In the genomic region with DNA sequence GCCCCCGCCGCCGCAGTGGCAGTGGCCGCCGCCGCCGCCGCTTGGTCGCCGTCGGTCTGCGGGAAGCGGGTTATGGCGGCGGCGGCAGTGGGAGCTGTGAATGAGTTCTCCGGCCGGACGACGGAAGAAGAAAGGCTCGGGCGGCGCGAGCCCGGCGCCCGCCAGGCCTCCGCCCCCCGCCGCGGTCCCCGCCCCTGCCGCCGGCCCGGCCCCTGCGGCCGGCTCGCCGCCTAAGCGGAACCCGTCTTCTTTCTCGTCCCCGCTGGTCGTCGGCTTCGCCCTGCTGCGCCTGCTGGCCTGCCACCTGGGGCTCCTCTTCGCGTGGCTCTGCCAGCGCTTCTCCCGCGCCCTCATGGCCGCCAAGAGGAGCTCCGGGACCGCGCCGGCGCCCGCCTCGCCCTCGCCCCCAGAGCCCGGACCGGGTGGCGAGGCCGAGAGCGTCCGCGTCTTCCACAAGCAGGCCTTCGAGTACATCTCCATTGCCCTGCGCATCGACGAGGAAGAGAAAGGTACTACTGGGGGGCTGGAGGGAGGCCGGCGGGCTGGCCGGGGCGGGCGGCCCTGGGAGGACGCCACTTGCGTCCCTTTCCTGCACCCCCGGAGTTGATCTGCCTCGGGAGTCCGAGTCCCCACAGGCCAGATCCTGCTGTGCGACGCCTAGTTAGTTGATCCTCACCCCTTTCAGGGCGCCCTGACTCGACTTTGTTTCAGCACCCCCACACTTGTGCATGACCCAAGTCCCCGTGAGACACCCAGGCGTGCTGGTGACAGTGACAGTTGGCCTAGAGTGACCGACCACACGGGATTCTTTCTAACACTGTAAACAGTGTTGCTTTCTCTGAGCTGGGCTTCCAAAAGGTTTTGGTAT, we compare ENCODE assay signal across 8 mouse cellular contexts. TPM values are rescaled to one million over a fixed set of nuclear protein-coding genes. Genes with fewer than 3 reads are reported as not detected.
DNase-seq lines count a peak whose midpoint lies in the region; ATAC-seq lines count a peak whose summit lies in the region.

Spast (plus strand) TSS at position 51 of the 868 bp plus-strand sequence.

- H3K4me3 ChIP-seq in embryonic facial prominence, embryonic 15.5 days (replicated peaks) = peak within 1 kb of the TSS; percentile 92
- H3K4me3 ChIP-seq in liver, embryonic 11.5 days (ENCODE audit: low read depth, low read length) = peak within 1 kb of the TSS; percentile 82

- H3K4me2 ChIP-seq in embryonic facial prominence, embryonic 15.5 days (replicated peaks) = peak within 1 kb of the TSS; percentile 63
- peak within 1 kb of the TSS; percentile 87 for H3K4me2 ChIP-seq in liver, embryonic 11.5 days

- ATAC-seq in embryonic facial prominence, embryonic 15.5 days (ENCODE audit: insufficient number of reproducible peaks, low FRiP score, low TSS enrichment, low read depth) = peak; percentile 84
- ATAC-seq in liver, embryonic 11.5 days (replicated peaks; ENCODE audit: low FRiP score) = peak; percentile 86
- peak; percentile 67 for ATAC-seq in monocyte, adult 5-6 weeks (replicated peaks; ENCODE audit: insufficient number of reproducible peaks, low FRiP score, low TSS enrichment, poor library complexity, severe bottlenecking)

- H3K9ac ChIP-seq in embryonic facial prominence, embryonic 15.5 days = peak within 1 kb of the TSS; percentile 87
- peak within 1 kb of the TSS; percentile 84 for H3K9ac ChIP-seq in liver, embryonic 11.5 days (ENCODE audit: low read depth, low read length)

- no peaks in the 10 kb centered on the region for H3K27me3 ChIP-seq in embryonic facial prominence, embryonic 15.5 days
- H3K27me3 ChIP-seq in liver, embryonic 11.5 days (replicated peaks; ENCODE audit: control insufficient read depth, insufficient read depth, low read length) = no peaks in the 10 kb centered on the region

- peaks cover 3% of the 10 kb centered on the region; the same call in 1 of the 2 replicates for H3K36me3 ChIP-seq in embryonic facial prominence, embryonic 15.5 days
- peaks cover 2% of the 10 kb centered on the region; the same call in 1 of the 2 replicates for H3K36me3 ChIP-seq in liver, embryonic 11.5 days (ENCODE audit: control insufficient read depth, insufficient read depth, low read length)

- H3K27ac ChIP-seq in embryonic facial prominence, embryonic 15.5 days (replicated peaks) = peak within 1 kb of the TSS; percentile 95
- H3K27ac ChIP-seq in liver, embryonic 11.5 days (ENCODE audit: low read depth, low read length) = peak within 1 kb of the TSS; percentile 93

- WGBS in embryonic facial prominence, embryonic 15.5 days = under 1% methylated on average over 59 of the region's 90 CpGs
- WGBS in liver, embryonic 11.5 days = under 1% methylated on average over 81 of the region's 90 CpGs

- no peaks in the 10 kb centered on the region for H3K9me3 ChIP-seq in embryonic facial prominence, embryonic 15.5 days (replicated peaks)
- no peaks in the 10 kb centered on the region for H3K9me3 ChIP-seq in liver, embryonic 11.5 days (ENCODE audit: control insufficient read depth, low read length)

- peak; percentile 51 for DNase-seq in 416B (ENCODE audit: low read depth)
- DNase-seq in adrenal gland, postnatal 14 days = peak; percentile 90
- peak; percentile 75 to 79 for DNase-seq in heart, adult 9 months (ENCODE audit: low spot score in 2 of 2)
- peak; percentile 74 for DNase-seq in kidney, adult 9 months
- peak; percentile 76 for DNase-seq in liver, embryonic 11.5 days (ENCODE audit: low spot score)
- peak; percentile 66 to 67 for DNase-seq in spleen, postnatal 14 days (ENCODE audit: low spot score in 2 of 2)

- H3K4me1 ChIP-seq in embryonic facial prominence, embryonic 15.5 days = peaks cover 23% of the 10 kb centered on the region
- H3K4me1 ChIP-seq in liver, embryonic 11.5 days (replicated peaks; ENCODE audit: control insufficient read depth, insufficient read depth, low read length) = peaks cover 23% of the 10 kb centered on the region

RNA-seq across cellular contexts. Expression of gene Spast, which starts in this region (rescaled TPM):
- total RNA-seq in adrenal gland, postnatal 14 days (2021) = 35.5 and 38.1 TPM in 2 replicates
- 17.0 and 17.1 TPM in 2 replicates for polyA plus RNA-seq in embryonic facial prominence, embryonic 15.5 days (2015; fragmentation: Nextera tagmentation; extraction: Ambion mirVana)
- polyA plus RNA-seq in liver, embryonic 11.5 days (2014; fragmentation: Nextera tagmentation; extraction: Ambion mirVana) = 15.8 and 17.7 TPM in 2 replicates
- total RNA-seq in monocyte, adult 5-6 weeks (2017) = 44.4 to 55.2 TPM (median 54.8 TPM) in 3 replicates

Comparison
In these comparisons a context has a peak if more than half of its experiments do, and no peak if none do; other contexts are left out.
1. Peak in every context shown above with its lines: DNase-seq, ATAC-seq, H3K4me3 ChIP-seq and H3K27ac ChIP-seq.